Mouse (Mus musculus) kidney, postnatal 25 days (tissue): Measurements from ENCODE around the gene Slc17a7.
"Not testable (repeated sequence)": the region's sequence is repeated elsewhere in the genome, so short reads cannot be mapped to it uniquely, and the experiment has no call there.

Experiments
- DNase-seq, 2 experiments: peaks; one replicate each; pipeline ENCODE4 v3.0.0; 2021; ENCODE audit warnings: mixed read lengths in 2 of 2

Slc17a7 gene

GRCm38 (mm10) chr7:45163735-45164490, at the start of gene Slc17a7:
TSS of gene Slc17a7 (plus strand) at chr7:45163949.
- peak; percentile 48 to 61 for DNase-seq

DNA sequence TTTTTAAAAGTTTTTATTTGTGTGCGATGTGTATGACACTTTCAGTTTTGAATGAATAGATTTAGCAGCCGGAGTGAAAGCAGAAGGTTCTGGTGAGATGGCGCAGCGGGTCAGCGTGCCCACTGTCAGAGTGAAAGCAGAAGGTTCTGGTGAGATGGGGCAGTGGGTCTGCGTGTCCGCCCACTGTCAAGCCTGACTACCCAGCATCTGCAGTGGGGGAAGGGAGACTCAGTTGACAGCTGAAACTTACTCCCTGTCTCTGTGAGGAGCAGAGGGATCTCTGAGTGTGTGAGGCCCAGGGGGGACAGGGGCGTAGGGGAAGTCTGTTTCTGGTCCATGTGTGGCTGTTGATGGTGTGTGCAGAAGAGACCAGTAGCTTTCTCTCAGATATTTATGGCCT, 46.2 kb upstream of the Slc17a7 start:
- DNase-seq = no peak

- DNase-seq = no peak
Measured at GRCm38 (mm10) chr7:45118336-45118735, 45.4 kb upstream of the Slc17a7 start.

GRCm38 (mm10) chr7:45119780-45120709, 43.7 kb upstream of the Slc17a7 start:
- DNase-seq = no peak

DNA sequence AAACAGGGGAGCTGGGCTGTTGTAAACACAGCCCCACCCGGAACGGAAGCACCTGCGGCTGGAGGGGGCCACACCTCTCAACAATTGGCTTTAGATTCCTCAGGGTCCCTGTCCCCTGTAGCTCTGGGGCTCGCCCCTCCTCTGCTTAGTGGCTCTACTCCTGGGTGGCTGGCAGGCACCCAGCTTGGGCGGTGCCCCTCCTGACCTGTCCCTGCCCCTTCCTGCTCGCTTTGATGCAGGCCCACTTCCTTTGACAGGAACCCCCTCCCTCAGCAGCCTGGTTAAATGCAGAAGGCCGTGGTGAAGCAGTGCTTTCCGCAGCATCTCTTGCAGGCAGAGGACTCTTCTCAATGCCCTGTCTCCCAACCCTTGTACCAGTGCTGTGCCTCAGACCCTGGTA, 42.3 kb upstream of the Slc17a7 start:
- DNase-seq = peak; percentile 70 to 87

DNA sequence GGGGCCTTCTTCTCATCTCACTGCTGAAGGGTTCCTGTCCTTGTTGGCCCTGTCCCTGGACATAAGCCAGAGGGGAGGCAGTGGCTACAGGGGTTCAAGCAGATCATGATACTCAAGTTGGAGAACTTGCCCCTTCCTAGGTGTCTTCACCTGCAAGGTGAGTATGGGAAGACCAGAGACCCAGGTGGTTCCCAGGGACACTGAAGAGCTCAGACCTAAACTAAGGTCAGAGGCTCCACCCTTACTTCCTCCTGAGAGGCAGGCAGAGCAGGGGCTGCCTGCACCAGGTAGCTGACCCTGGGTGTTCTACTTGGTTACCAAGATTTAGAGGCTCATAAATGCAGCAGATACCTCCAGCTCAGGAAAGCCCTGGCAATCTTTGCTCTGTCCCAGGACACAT, 41.8 kb upstream of the Slc17a7 start:
- no peak for DNase-seq

DNA sequence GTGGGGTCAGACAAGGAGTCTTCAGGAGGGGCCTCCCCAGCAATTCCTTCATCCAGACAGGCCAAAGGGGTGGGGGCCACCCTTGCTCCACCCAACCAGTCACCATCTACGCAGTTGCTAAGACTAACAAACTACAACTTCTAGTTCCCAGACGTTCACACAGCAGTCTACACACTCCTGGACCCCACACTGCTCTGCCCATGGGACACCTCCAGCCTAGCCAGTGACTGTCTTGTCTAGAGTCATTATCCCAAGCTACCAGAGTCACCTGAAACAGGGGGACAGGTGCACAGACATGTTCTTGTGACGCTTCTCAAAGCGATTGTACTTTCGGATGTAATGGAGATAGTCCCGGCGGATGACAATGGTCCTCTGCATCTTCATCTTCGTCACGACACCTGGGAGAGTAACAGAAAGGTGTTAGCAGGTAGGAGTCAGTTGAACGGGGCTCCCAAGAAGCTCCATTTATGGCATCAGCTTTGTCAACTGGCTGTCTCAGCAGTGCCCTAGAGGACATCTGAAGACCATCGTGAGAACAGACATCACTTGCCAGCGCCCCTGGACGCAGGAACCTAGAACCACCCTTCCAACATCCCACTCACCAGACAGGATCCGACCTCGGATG, 41.1 kb upstream of the Slc17a7 start:
- DNase-seq = no peak

GRCm38 (mm10) chr7:45123186-45123570, 40.6 kb upstream of the Slc17a7 start:
- DNase-seq = peak in 1 of 2 experiments; percentile 46

DNA sequence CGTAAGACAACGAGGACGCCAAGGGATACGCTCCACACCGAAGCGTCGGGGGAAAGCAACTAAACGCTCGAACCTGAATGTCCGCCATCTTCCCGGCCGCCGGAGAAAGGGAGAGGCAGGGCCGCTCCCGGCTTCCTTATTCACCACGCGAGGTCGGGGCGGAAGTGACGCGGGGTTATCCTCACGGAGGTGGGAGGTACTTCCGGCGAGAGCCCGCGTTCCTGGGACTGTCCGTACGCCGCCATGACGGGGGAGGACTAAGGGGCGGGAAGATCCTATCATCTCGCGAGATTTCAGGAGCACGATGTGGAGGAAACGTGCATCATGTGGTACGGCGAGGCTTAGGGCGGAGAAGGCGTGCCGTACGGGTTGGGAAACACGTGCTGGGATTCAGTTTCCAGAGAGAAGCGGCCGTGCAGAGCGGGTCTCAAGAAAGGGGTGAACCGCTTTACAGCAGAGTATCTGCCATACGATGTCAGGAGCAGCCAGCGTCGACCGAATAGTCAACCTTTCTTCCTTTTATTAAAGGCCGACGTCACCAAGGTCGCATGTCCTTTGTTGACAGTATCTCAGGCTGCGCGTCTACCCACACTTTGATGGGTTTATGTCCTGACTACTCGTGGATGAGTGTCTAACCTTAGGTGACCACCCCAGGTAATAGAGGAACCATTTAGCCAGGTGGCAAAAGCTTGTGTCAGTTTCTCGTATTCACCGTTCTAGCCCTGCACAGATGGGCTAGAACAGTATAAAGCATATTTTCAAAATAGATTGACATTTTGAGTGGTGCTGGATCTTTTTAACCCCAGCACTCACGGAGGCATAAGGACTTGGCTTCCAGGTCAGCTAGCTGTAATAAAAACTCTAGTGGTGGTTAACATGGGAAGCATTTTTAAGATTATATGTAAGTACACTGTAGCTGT, 39.3 kb upstream of the Slc17a7 start, which contains the start of gene Rps11:
TSS of gene Rps11 (minus strand) at position 216 of the 920 bp plus-strand sequence.
- DNase-seq = peak; percentile 99 to 100

- no peak for DNase-seq
Measured at GRCm38 (mm10) chr7:45125144-45125600, 38.6 kb upstream of the Slc17a7 start.

- DNase-seq = not testable (repeated sequence)
Measured at GRCm38 (mm10) chr7:45125649-45126048, 38.1 kb upstream of the Slc17a7 start.

DNA sequence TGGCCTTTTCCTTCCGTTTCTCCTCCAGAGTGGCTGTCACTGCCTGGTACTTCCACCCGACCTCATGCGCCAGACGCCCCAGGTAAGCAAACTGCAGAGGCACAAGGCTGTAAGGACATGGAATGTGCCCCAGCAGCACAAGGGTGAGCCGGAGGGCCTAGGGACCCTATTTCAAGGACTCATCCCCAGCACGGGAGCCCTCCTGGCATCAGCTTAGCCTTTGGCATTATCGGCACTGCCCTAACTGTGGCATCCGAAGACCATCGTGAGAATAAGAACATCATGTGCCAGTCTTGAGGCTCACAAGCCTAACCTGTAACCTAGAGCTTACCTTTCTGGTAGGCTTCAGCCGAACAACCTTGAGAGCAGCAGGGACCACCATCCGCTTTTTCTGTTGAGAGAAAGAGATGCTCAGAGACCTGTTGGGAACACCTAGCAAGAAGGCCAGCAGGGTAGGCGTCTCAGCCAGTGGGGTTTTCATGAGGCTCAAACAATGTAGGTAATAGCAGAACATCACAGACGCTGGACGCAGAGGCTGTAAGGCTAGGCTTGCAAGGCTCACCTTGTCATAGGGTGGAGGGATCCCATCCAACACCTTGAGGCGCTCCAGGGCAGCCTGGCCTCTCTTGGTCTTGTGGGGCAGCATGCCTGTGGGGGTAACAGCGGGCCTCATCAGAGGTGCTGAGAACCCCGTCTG, 37.5 kb upstream of the Slc17a7 start:
- no peak for DNase-seq

GRCm38 (mm10) chr7:45126844-45127699, 36.7 kb upstream of the Slc17a7 start:
- DNase-seq = no peak

DNA sequence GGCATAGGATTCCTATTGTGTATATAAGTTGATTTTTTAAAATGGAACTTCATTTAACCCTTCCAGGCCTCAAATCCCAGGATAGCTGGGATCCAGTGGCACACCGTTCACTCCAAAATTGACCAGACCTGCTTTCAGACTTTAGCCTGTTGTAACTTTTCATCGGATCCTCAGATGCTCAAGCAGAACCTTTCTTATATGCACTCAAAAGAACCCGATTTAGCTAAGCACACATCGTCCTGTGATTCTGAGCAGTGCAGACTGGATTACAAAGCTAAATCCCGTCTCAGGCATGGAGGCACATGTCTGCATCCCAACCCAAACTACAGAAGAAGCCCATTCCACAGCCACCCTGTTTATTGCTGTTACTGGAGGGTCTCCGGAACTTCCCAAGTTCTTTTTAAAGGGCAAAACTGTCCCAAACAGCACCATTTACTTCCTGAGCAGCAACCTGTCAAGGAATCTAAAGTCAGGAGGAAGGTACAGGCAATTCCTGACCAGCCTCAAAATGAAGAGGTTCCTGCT, 36.0 kb upstream of the Slc17a7 start:
- DNase-seq = no peak

- peak; percentile 98 to 99 for DNase-seq
Measured at GRCm38 (mm10) chr7:45128624-45129246, 35.0 kb upstream of the Slc17a7 start, which contains the start of gene Rpl13a. TSS of gene Rpl13a (minus strand) at chr7:45128761.

DNA sequence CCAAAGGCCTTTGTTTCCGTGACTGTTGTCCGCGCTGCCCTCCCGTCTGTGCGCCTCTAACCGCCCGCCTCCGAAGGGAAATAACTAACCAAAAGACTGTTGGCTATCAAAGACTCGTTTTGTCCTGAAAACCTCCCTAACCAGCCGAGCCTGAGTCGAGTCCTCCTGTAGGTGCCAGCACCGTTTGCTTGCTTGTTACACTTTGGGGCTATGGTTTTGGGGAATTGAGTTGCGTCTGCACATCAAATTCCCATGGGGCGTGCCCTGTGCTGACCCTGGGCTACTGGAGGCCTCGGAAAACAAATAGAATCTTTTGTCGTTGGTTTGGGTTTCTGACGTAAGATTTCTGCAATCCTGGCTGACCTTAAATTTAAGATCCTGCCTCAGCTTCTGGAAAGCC, 34.4 kb upstream of the Slc17a7 start:
- DNase-seq = peak; percentile 69 to 77

GRCm38 (mm10) chr7:45129776-45130512, 33.8 kb upstream of the Slc17a7 start:
- no peak for DNase-seq

DNA sequence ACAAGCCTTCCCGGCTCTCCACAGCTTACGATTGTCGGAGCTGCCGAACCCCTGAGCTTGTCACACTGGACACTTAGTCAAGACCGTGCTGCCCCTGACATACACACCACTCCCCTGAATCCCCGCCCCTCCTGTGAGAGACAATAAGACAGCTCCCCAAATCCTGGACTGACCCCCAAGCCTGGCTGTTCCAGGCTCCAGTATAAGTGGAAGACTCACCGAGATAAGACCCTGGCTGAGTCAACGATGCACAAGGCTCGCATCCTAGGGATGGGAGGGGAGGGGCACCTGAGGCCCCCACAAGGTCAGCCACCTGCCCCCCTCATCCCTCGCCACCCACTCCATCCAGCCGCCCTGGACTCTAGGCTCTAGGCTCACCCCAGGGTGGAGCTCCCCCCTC, 31.9 kb upstream of the Slc17a7 start:
- no peak for DNase-seq
